In the genomic region with DNA sequence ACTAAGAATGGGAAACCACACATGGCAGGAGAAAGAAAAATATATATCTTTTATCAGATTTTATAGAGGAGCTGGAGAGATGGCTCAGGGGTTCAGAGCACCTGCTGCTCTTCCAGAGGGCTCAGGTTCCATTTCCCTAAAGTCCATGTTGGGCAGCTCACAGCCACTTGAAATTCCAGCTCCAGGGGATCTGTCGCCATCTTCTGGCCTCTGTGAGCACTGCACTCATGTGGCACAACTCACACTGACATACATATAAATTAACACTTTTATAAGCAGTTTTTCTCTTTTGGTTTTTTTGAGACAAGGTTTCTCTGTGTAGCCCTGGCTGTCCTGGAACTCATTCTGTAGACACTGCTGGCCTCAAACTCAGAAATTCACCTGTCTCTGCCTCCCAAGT, we compare ENCODE assay signal across 20 mouse cellular contexts.
A peak's percentile ranks its signal among the peaks of the same experiment; 100 is the strongest.
DNase-seq lines count a peak whose midpoint lies in the region; ATAC-seq and TF ChIP-seq lines count a peak whose summit lies in the region.
"Had no signal": no experiment of that assay in that cellular context is flagged by ENCODE, and none has a peak within 500 bp of the region (broad histone marks: within the 10 kb centered on the region; RNA-seq: fewer than 3 reads in every experiment).

No protein-coding gene starts in this region.

- H3K27ac ChIP-seq in liver, embryonic 14.5 days: no peak overlapping the region
- H3K27ac ChIP-seq in ES-Bruce4 (ENCODE audit: insufficient read depth, low read length): no peak overlapping the region
- H3K27ac ChIP-seq: embryonic facial prominence, embryonic 10.5 days; liver, embryonic 13.5 days; midbrain, embryonic 12.5 days had no signal

- H3K9me3 ChIP-seq in liver, embryonic 14.5 days (ENCODE audit: control insufficient read depth, low read length): no peaks in the 10 kb centered on the region
- H3K9me3 ChIP-seq in ES-Bruce4 (replicated peaks; ENCODE audit: control insufficient read depth, insufficient read depth, low read length, poor library complexity, severe bottlenecking): no peaks in the 10 kb centered on the region
- H3K9me3 ChIP-seq: liver, embryonic 13.5 days; midbrain, embryonic 12.5 days had no signal

- no peak for ATAC-seq in liver, embryonic 14.5 days (ENCODE audit: insufficient read depth)
- ATAC-seq: activated CD4-positive, CD25-positive, alpha-beta regulatory T cell, adult 4 months; inflammation-experienced regulatory T-cells, adult 6 months had no signal

- H3K36me3 ChIP-seq in liver, embryonic 14.5 days (replicated peaks; ENCODE audit: control insufficient read depth, insufficient read depth, low read depth): no peaks in the 10 kb centered on the region
- no peaks in the 10 kb centered on the region for H3K36me3 ChIP-seq in ES-Bruce4 (ENCODE audit: control insufficient read depth, insufficient read depth, low read length, poor library complexity, severe bottlenecking)
- H3K36me3 ChIP-seq: embryonic facial prominence, embryonic 10.5 days; liver, embryonic 13.5 days; midbrain, embryonic 12.5 days had no signal

- peak; percentile 43; the same call in 1 of the 2 replicates for TF ChIP-seq CTCF in liver, embryonic 14.5 days (IDR thresholded peaks at IDR 0.05; ENCODE audit: low read depth)
- peak; percentile 70 for TF ChIP-seq CTCF in ES-Bruce4 (IDR thresholded peaks at IDR 0.05; ENCODE audit: low read depth, low read length)

- TF ChIP-seq EP300 in liver, embryonic 14.5 days (IDR thresholded peaks at IDR 0.05; ENCODE audit: low read depth): no peak
- TF ChIP-seq EP300 in ES-Bruce4 (IDR thresholded peaks at IDR 0.05; ENCODE audit: insufficient read depth, low read depth, low read length): no peak

- TF ChIP-seq POLR2A in ES-Bruce4 (IDR thresholded peaks at IDR 0.05; ENCODE audit: insufficient read depth, low read length): no peak

- H3K4me2 ChIP-seq in liver, embryonic 14.5 days (ENCODE audit: low read depth): no peak overlapping the region
- H3K4me2 ChIP-seq: heart, embryonic 11.5 days; liver, embryonic 13.5 days; midbrain, embryonic 12.5 days had no signal

- no peak for DNase-seq in liver, embryonic 14.5 days (ENCODE audit: low read depth in 3 of 3, low spot score in 3 of 3)
- no peak for DNase-seq in liver
- DNase-seq in A20 (ENCODE audit: low read depth, low spot score): peak; percentile 55
- peak; percentile 26 for DNase-seq in induced T-regulatory cell, adult 2 months (ENCODE audit: low read depth)
- DNase-seq in urinary bladder, postnatal 10 days (ENCODE audit: low spot score): no peak
- DNase-seq in left cerebral cortex, postnatal 14 days (ENCODE audit: low spot score in 2 of 2): no peak
- DNase-seq: adrenal gland, postnatal 36 days; cerebellum, postnatal 10 days; gastrocnemius, postnatal 14 days; heart, postnatal 4 days; kidney, postnatal 25 days; liver, embryonic 13.5 days; lung, postnatal 4 days had no signal

- 44% methylated on average over 1 of the region's 1 CpGs for WGBS in liver, embryonic 14.5 days (ENCODE audit: insufficient replicate concordance)

- no peak overlapping the region for H3K4me3 ChIP-seq in liver, embryonic 14.5 days (ENCODE audit: insufficient read depth in 1 of 2, low read depth in 2 of 2, low read length in 2 of 2)
- H3K4me3 ChIP-seq in ES-Bruce4 (ENCODE audit: low read depth, low read length): no peak overlapping the region
- H3K4me3 ChIP-seq: embryonic facial prominence, embryonic 10.5 days; erythroblast, embryonic 14.5 days; liver, embryonic 13.5 days; midbrain, embryonic 12.5 days had no signal

- H3K4me1 ChIP-seq in liver, embryonic 14.5 days (replicated peaks; ENCODE audit: control insufficient read depth in 2 of 2, insufficient read depth in 2 of 2, low read length in 1 of 2): no peaks in the 10 kb centered on the region
- no peaks in the 10 kb centered on the region for H3K4me1 ChIP-seq in ES-Bruce4 (ENCODE audit: control insufficient read depth, insufficient read depth, low read length)
- H3K4me1 ChIP-seq: embryonic facial prominence, embryonic 10.5 days; liver, embryonic 13.5 days; midbrain, embryonic 12.5 days had no signal

- intact Hi-C loops in left cerebral cortex, postnatal 14 days (cut with DNase I): no loop called here

- no peaks in the 10 kb centered on the region for H3K27me3 ChIP-seq in liver, embryonic 14.5 days (ENCODE audit: control insufficient read depth, insufficient read depth, low read length)
- no peaks in the 10 kb centered on the region for H3K27me3 ChIP-seq in ES-Bruce4 (ENCODE audit: control insufficient read depth, insufficient read depth, low read length, poor library complexity, severe bottlenecking)
- H3K27me3 ChIP-seq: liver, embryonic 13.5 days; midbrain, embryonic 12.5 days had no signal

- H3K9ac ChIP-seq in liver, embryonic 14.5 days (replicated peaks): no peak overlapping the region
- H3K9ac ChIP-seq in ES-Bruce4 (ENCODE audit: low read depth, poor library complexity, severe bottlenecking): no peak overlapping the region
- H3K9ac ChIP-seq: liver, embryonic 13.5 days; midbrain, embryonic 12.5 days had no signal

Comparison
In these comparisons a context has a peak if more than half of its experiments do, and no peak if none do; other contexts are left out.
1. DNase-seq: peak in A20 (single experiment) and induced T-regulatory cell, adult 2 months (single experiment); none in liver, embryonic 14.5 days (0 of 3), liver (single experiment), urinary bladder, postnatal 10 days (single experiment) and left cerebral cortex, postnatal 14 days (0 of 2).